8 mouse cellular contexts compared by ENCODE assay signal in genomic region chr6:135011734-135012116, GRCm38 (mm10). TPM values are rescaled to one million over a fixed set of nuclear protein-coding genes. Genes with fewer than 3 reads are reported as not detected.
DNase-seq lines count a peak whose midpoint lies in the region; ATAC-seq lines count a peak whose summit lies in the region.

No protein-coding gene starts in this region.

- WGBS in forebrain, embryonic 15.5 days: 3% methylated on average over 14 of the region's 14 CpGs
- WGBS in liver, embryonic 16.5 days (ENCODE audit: insufficient replicate concordance): under 1% methylated on average over 14 of the region's 14 CpGs

- H3K9ac ChIP-seq in forebrain, embryonic 15.5 days (replicated peaks): peak overlapping the region; percentile 66
- peak overlapping the region; percentile 79 for H3K9ac ChIP-seq in liver, embryonic 16.5 days (ENCODE audit: low read depth, low read length)

- H3K4me1 ChIP-seq in forebrain, embryonic 15.5 days: peaks cover 8% of the 10 kb centered on the region
- peaks cover 26% of the 10 kb centered on the region for H3K4me1 ChIP-seq in liver, embryonic 16.5 days (ENCODE audit: control insufficient read depth, low read depth, low read length)

- H3K27ac ChIP-seq in forebrain, embryonic 15.5 days (replicated peaks): no peak overlapping the region
- peak overlapping the region; percentile 45; the same call in 1 of the 2 replicates for H3K27ac ChIP-seq in liver, embryonic 16.5 days (ENCODE audit: low read length)

- peaks cover 31% of the 10 kb centered on the region for H3K36me3 ChIP-seq in forebrain, embryonic 15.5 days
- H3K36me3 ChIP-seq in liver, embryonic 16.5 days (ENCODE audit: control insufficient read depth, insufficient read depth): peaks cover 30% of the 10 kb centered on the region

- H3K9me3 ChIP-seq in forebrain, embryonic 15.5 days: no peaks in the 10 kb centered on the region
- no peaks in the 10 kb centered on the region for H3K9me3 ChIP-seq in liver, embryonic 16.5 days (replicated peaks; ENCODE audit: control insufficient read depth, low read length)

- peak overlapping the region; percentile 70 for H3K4me2 ChIP-seq in forebrain, embryonic 15.5 days (replicated peaks)
- peak overlapping the region; percentile 80 for H3K4me2 ChIP-seq in liver, embryonic 16.5 days (ENCODE audit: low read depth, low read length)

- ATAC-seq in frontal cortex, adult (ENCODE audit: low TSS enrichment): peak; percentile 38
- peak; percentile 45 for ATAC-seq in CD4-positive, CD25-positive, alpha-beta regulatory T cell, adult 4 months
- peak; percentile 75; the same call in 1 of the 2 replicates for ATAC-seq in forebrain, embryonic 15.5 days (replicated peaks)
- ATAC-seq in liver, embryonic 16.5 days (ENCODE audit: low read depth): peak; percentile 22

- no peak for DNase-seq in frontal cortex, postnatal 10 days (ENCODE audit: low spot score in 2 of 2)
- DNase-seq in embryo, embryonic 9.5 days (ENCODE audit: extremely low spot score): no peak
- DNase-seq in spleen, adult 18-20 months: no peak
- no peak for DNase-seq in layer of hippocampus, adult 9-10 months (ENCODE audit: low spot score)

- H3K27me3 ChIP-seq in forebrain, embryonic 15.5 days: no peaks in the 10 kb centered on the region
- no peaks in the 10 kb centered on the region for H3K27me3 ChIP-seq in liver, embryonic 16.5 days (ENCODE audit: control insufficient read depth, insufficient read depth, low read depth, low read length)

- peak overlapping the region; percentile 59 for H3K4me3 ChIP-seq in forebrain, embryonic 15.5 days
- peak overlapping the region; percentile 88 for H3K4me3 ChIP-seq in liver, embryonic 16.5 days (ENCODE audit: low read depth, low read length)

RNA-seq across cellular contexts. Expression of gene Ddx47, which starts 0.3 kb away (rescaled TPM):
- 100 to 1,000 TPM; 167 to 189 TPM for polyA plus RNA-seq in CD4-positive, CD25-positive, alpha-beta regulatory T cell, adult 4 months (2017; shearing (Covaris generic))
- polyA plus RNA-seq in forebrain, embryonic 15.5 days (2015; fragmentation: Nextera tagmentation; extraction: Ambion mirVana): 89.0 and 91.8 TPM in 2 replicates
- 47.9 and 51.1 TPM in 2 replicates for polyA plus RNA-seq in liver, embryonic 16.5 days (2015; fragmentation: Nextera tagmentation; extraction: Ambion mirVana)

RNA-seq across cellular contexts. Expression of gene Apold1, which starts 30.2 kb away (rescaled TPM):
- polyA plus RNA-seq in CD4-positive, CD25-positive, alpha-beta regulatory T cell, adult 4 months (2017; shearing (Covaris generic)): under 1 TPM; 0.16 to 0.32 TPM
- 3.5 and 3.8 TPM in 2 replicates for polyA plus RNA-seq in forebrain, embryonic 15.5 days (2015; fragmentation: Nextera tagmentation; extraction: Ambion mirVana)
- polyA plus RNA-seq in liver, embryonic 16.5 days (2015; fragmentation: Nextera tagmentation; extraction: Ambion mirVana): 2.0 and 2.3 TPM in 2 replicates

RNA-seq across cellular contexts. Expression of gene Gprc5a, which starts 53.7 kb away (rescaled TPM):
- polyA plus RNA-seq in CD4-positive, CD25-positive, alpha-beta regulatory T cell, adult 4 months (2017; shearing (Covaris generic)): under 1 TPM; 0.55 to 0.67 TPM
- 0.28 and 0.42 TPM in 2 replicates for polyA plus RNA-seq in forebrain, embryonic 15.5 days (2015; fragmentation: Nextera tagmentation; extraction: Ambion mirVana)
- 0.18 and 0.19 TPM in 2 replicates for polyA plus RNA-seq in liver, embryonic 16.5 days (2015; fragmentation: Nextera tagmentation; extraction: Ambion mirVana)

Comparison
In these comparisons a context has a peak if more than half of its experiments do, and no peak if none do; other contexts are left out.
1. ATAC-seq: peak in every context shown above with its lines; median percentile 75 in forebrain, embryonic 15.5 days; 45 in CD4-positive, CD25-positive, alpha-beta regulatory T cell, adult 4 months; 38 in frontal cortex, adult; 22 in liver, embryonic 16.5 days.